Mouse (Mus musculus): ENCODE data around the gene Lzic.

DNA sequence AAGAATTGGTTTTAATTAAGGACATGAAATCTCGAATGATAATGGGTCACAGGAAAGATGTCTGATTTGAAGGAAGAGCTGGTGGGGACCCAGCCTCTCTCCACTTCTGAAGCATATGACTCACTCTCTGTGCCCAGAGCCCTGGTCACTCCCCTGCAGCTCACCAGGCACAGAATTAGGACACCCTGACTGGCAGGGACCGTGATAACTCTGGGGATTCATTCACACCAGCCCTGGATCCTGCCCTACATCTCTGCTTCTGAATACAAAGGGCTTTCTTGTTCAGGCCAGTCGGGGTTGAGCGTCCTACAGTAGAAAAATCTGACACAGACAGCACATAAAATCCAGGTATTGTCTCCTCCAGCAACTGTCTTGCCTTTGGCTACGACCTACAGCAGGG lies 26.5 kb upstream of the Lzic start:
- TF ChIP-seq POLR2A (IDR thresholded peaks at IDR 0.05; ENCODE audit: control insufficient read depth, low read depth, low read length): no peak
- TF ChIP-seq CTCF (IDR thresholded peaks at IDR 0.05; ENCODE audit: control insufficient read depth, insufficient read depth, insufficient replicate concordance, low read depth, low read length): no peak

Measured in testis, adult 2 months (tissue).